Mouse (Mus musculus): Measurements from ENCODE around the gene Smndc1. TPM values are rescaled to one million over a fixed set of nuclear protein-coding genes. Genes with fewer than 3 reads are reported as not detected.

Gene Smndc1
- polyA plus RNA-seq, 1 experiment from 2014 or later, result 34.6 TPM

DNA sequence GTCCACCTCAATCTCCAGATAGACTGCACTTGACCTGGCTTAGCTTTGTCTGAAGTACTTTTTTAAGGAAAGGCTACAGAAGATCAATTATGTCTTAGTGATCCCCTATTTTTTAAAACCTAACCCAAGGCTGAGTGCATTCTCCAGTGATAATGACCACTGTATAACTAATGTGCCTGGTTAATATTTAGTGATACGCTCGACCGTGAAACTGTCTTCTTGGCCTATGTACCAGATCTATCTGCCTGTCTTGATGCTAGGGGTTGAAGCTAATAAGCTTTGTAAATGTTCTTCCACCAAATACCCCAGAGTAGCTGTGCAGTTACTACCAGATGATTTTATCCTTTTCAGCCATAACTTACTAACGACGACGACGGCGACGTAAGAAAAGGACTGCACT is 14.6 kb downstream of the Smndc1 start:
- 93% methylated on average over 9 of the region's 9 CpGs for WGBS
- Histone ChIP-seq H3K4me1 (ENCODE audit: control insufficient read depth, insufficient read depth, low read length) (no peaks in the 10 kb centered on the region), H3K27ac (ENCODE audit: low read depth, low read length) (no peak overlapping the region), H3K4me2 (ENCODE audit: low read depth, low read length) (no peak overlapping the region), H3K9me3 (ENCODE audit: control insufficient read depth, low read length) (no peaks in the 10 kb centered on the region), H3K9ac (replicated peaks; ENCODE audit: low read depth, low read length) (no peak overlapping the region), H3K36me3 (ENCODE audit: control insufficient read depth, insufficient read depth, low read length) (peaks cover 23% of the 10 kb centered on the region), H3K4me3 (ENCODE audit: low read depth, low read length) (no peak overlapping the region), H3K27me3 (ENCODE audit: control insufficient read depth, insufficient read depth, low read length) (no peaks in the 10 kb centered on the region)
- ATAC-seq (ENCODE audit: low read depth), result no peak

DNA sequence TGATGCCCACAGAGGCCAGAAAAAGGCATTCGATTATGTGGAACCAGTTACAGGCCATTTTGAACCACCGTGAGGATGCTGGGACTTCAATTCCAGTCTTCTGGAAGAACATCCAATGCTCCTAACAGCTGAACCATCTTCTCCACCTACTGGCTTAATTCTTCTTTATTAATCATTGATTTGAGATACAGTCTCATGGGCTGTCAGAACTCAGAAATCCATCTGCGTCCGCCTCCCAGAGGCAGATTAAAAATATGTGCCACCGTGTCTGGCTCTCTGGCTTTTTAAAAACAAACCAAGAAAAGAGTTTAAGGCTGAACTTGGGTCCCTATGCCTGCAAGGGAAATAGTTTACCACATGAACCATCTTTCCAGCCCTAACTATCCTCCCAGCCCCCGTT is 15.1 kb downstream of the Smndc1 start:
- Histone ChIP-seq H3K27me3 (ENCODE audit: control insufficient read depth, insufficient read depth, low read length) (no peaks in the 10 kb centered on the region), H3K4me2 (ENCODE audit: low read depth, low read length) (no peak overlapping the region), H3K36me3 (ENCODE audit: control insufficient read depth, insufficient read depth, low read length) (peaks cover 20% of the 10 kb centered on the region; the same call in 1 of the 2 replicates), H3K9ac (replicated peaks; ENCODE audit: low read depth, low read length) (no peak overlapping the region), H3K9me3 (ENCODE audit: control insufficient read depth, low read length) (no peaks in the 10 kb centered on the region), H3K4me3 (ENCODE audit: low read depth, low read length) (no peak overlapping the region), H3K4me1 (ENCODE audit: control insufficient read depth, insufficient read depth, low read length) (no peaks in the 10 kb centered on the region), H3K27ac (ENCODE audit: low read depth, low read length) (no peak overlapping the region)
- ATAC-seq (ENCODE audit: low read depth), result no peak
- 94% methylated on average over 6 of the region's 6 CpGs for WGBS

DNA sequence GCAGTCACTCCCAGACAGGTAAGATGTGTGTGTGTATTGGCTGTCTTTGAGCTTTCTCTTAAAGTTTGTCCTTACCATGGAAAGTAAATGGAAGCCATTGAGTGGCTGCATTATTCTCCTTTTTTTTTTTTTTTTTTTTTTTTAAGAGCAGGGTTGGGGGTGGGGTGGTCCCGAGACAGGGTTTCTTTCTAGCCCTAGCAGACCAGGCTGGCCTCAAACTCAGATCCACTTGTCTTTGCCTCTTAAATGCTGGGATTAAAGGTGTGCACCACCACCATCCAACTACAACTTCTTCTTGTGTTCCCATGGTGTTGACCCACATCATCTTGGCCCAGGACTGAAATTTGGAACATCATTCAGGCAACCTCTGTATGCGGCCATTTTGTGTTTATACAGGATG is 16.8 kb downstream of the Smndc1 start:
- no peak for ATAC-seq (ENCODE audit: low read depth)
- Histone ChIP-seq H3K9me3 (ENCODE audit: control insufficient read depth, low read length) (no peaks in the 10 kb centered on the region), H3K36me3 (ENCODE audit: control insufficient read depth, insufficient read depth, low read length) (peaks cover 13% of the 10 kb centered on the region; the same call in 1 of the 2 replicates), H3K9ac (replicated peaks; ENCODE audit: low read depth, low read length) (no peak overlapping the region), H3K27me3 (ENCODE audit: control insufficient read depth, insufficient read depth, low read length) (no peaks in the 10 kb centered on the region), H3K4me1 (ENCODE audit: control insufficient read depth, insufficient read depth, low read length) (no peaks in the 10 kb centered on the region), H3K27ac (ENCODE audit: low read depth, low read length) (no peak overlapping the region), H3K4me3 (ENCODE audit: low read depth, low read length) (no peak overlapping the region), H3K4me2 (ENCODE audit: low read depth, low read length) (no peak overlapping the region)
- 88% methylated on average over 2 of the region's 2 CpGs for WGBS

DNA sequence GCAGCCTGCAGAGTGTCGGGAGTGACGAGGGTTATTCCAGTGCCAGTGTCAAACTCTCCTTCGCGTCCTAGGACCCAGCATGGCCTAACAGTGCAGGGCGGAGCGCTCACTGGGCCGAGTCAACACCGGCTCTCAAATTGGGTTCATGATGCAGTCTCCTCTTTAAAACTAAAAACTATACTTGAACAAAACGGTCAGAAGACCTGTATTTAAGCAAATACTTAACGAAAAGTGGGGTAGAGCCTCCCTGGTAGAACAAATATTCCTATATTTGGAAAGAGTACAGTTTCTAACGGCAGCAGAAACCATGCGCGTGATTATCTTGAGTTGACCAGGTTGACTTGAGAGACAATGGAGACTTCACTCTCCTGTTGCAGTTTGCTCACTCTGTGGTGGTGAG is 18.7 kb downstream of the Smndc1 start, which contains the start of gene Gm10197:
Gene Gm10197 (minus strand): TSS at position 101 of the 400 bp plus-strand sequence.
- Histone ChIP-seq H3K4me3 (ENCODE audit: low read depth, low read length) (no peak within 1 kb of the TSS), H3K4me1 (ENCODE audit: control insufficient read depth, insufficient read depth, low read length) (no peaks in the 10 kb centered on the region), H3K9me3 (ENCODE audit: control insufficient read depth, low read length) (no peaks in the 10 kb centered on the region), H3K36me3 (ENCODE audit: control insufficient read depth, insufficient read depth, low read length) (peaks cover 13% of the 10 kb centered on the region; the same call in 1 of the 2 replicates), H3K4me2 (ENCODE audit: low read depth, low read length) (no peak within 1 kb of the TSS), H3K27me3 (ENCODE audit: control insufficient read depth, insufficient read depth, low read length) (no peaks in the 10 kb centered on the region), H3K27ac (ENCODE audit: low read depth, low read length) (no peak within 1 kb of the TSS), H3K9ac (replicated peaks; ENCODE audit: low read depth, low read length) (no peak within 1 kb of the TSS)
- ATAC-seq (ENCODE audit: low read depth), result no peak
- 91% methylated on average over 13 of the region's 13 CpGs for WGBS

DNA sequence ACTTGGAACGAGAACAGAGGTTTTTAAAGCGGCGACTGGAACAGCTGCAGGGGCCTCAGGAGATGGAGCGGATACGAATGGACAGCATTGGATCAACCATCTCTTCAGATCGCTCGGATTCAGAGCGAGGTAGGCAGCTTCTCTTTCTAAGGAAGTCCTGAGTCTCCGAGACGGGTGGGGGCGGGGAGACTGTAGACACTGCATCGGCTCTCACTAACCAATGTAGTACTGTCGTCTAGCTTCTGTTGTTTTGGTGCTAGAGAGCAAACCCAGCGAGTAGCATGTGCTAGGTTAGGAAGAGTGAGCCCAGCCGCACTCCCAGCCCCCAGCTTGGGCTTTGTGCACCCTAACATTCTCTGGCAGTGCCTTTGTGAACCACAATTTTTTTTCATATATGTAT is 20.1 kb downstream of the Smndc1 start:
- ATAC-seq (ENCODE audit: low read depth), result no peak
- H3K9me3 ChIP-seq (ENCODE audit: control insufficient read depth, low read length), result no peaks in the 10 kb centered on the region
- WGBS, result 86% methylated on average over 15 of the region's 15 CpGs
- H3K27ac ChIP-seq (ENCODE audit: low read depth, low read length), result no peak overlapping the region
- no peaks in the 10 kb centered on the region for H3K27me3 ChIP-seq (ENCODE audit: control insufficient read depth, insufficient read depth, low read length)
- no peak overlapping the region for H3K4me2 ChIP-seq (ENCODE audit: low read depth, low read length)
- no peak overlapping the region for H3K9ac ChIP-seq (replicated peaks; ENCODE audit: low read depth, low read length)
- 0 out of 2 replicates have a peak, but pooled peaks cover 6% of the 10 kb centered on the region for H3K4me1 ChIP-seq (ENCODE audit: control insufficient read depth, insufficient read depth, low read length)
- H3K4me3 ChIP-seq (ENCODE audit: low read depth, low read length), result no peak overlapping the region
- H3K36me3 ChIP-seq (ENCODE audit: control insufficient read depth, insufficient read depth, low read length), result peaks cover 10% of the 10 kb centered on the region; the same call in 1 of the 2 replicates

DNA sequence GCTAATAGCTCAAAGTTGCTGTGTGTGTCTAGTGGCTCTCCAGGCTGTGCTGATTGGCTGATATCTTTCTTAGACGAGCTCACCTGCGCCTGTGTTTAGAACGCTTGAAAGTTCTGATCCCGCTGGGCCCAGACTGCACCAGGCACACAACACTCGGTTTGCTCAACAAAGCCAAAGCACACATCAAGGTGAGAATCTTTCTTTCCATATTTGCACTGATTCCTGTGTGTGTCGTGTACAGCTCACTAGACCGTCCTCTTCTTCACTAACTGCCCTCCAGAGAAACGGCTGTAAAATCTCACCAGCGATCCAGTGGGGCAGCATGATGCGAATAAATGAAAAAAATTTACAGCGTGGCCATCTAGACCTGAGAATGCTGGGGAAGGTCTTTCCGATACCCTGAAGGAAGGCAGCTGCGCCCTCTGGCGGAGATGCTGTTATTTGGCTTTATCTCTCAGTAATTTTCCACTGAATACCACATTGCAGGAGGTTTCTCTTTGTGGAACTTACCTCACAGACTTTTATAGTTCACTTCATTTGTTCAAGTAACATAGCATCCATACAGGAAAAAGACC is 20.8 kb downstream of the Smndc1 start:
- Histone ChIP-seq H3K9me3 (ENCODE audit: control insufficient read depth, low read length) (no peaks in the 10 kb centered on the region), H3K4me2 (ENCODE audit: low read depth, low read length) (no peak overlapping the region), H3K36me3 (ENCODE audit: control insufficient read depth, insufficient read depth, low read length) (peaks cover 10% of the 10 kb centered on the region; the same call in 1 of the 2 replicates), H3K4me1 (ENCODE audit: control insufficient read depth, insufficient read depth, low read length) (0 out of 2 replicates have a peak, but pooled peaks cover 12% of the 10 kb centered on the region), H3K9ac (replicated peaks; ENCODE audit: low read depth, low read length) (no peak overlapping the region), H3K27ac (ENCODE audit: low read depth, low read length) (no peak overlapping the region), H3K27me3 (ENCODE audit: control insufficient read depth, insufficient read depth, low read length) (no peaks in the 10 kb centered on the region), H3K4me3 (ENCODE audit: low read depth, low read length) (no peak overlapping the region)
- peak; percentile 77 for ATAC-seq (ENCODE audit: low read depth)
- WGBS, result 27% methylated on average over 14 of the region's 14 CpGs

DNA sequence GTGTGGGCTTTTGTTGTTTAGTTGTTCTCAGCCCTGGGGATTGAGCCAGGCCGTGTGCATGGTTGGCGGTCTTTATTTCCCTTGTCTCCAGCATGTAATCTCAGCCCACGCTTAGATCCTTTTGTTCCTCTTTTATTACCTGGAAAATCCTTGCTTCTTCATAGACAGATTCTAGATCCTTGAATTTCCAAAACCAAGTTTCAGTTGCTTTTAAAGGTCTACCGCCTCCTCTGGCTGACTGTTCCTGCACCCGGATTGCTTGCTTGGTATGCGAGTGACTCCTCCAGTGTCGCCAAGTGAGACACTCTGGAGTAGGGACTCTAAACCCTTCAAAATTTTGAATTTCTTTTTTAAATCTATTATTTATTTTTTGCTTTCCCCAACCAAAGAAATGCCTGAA is 23.5 kb downstream of the Smndc1 start:
- no peak for ATAC-seq (ENCODE audit: low read depth)
- H3K4me2 ChIP-seq (ENCODE audit: low read depth, low read length), result no peak overlapping the region
- H3K4me3 ChIP-seq (ENCODE audit: low read depth, low read length), result no peak overlapping the region
- peaks cover 4% of the 10 kb centered on the region; the same call in 1 of the 2 replicates for H3K36me3 ChIP-seq (ENCODE audit: control insufficient read depth, insufficient read depth, low read length)
- no peak overlapping the region for H3K27ac ChIP-seq (ENCODE audit: low read depth, low read length)
- H3K9me3 ChIP-seq (ENCODE audit: control insufficient read depth, low read length), result no peaks in the 10 kb centered on the region
- H3K4me1 ChIP-seq (ENCODE audit: control insufficient read depth, insufficient read depth, low read length), result 0 out of 2 replicates have a peak, but pooled peaks cover 14% of the 10 kb centered on the region
- 54% methylated on average over 7 of the region's 7 CpGs for WGBS
- H3K9ac ChIP-seq (replicated peaks; ENCODE audit: low read depth, low read length), result no peak overlapping the region
- no peaks in the 10 kb centered on the region for H3K27me3 ChIP-seq (ENCODE audit: control insufficient read depth, insufficient read depth, low read length)

DNA sequence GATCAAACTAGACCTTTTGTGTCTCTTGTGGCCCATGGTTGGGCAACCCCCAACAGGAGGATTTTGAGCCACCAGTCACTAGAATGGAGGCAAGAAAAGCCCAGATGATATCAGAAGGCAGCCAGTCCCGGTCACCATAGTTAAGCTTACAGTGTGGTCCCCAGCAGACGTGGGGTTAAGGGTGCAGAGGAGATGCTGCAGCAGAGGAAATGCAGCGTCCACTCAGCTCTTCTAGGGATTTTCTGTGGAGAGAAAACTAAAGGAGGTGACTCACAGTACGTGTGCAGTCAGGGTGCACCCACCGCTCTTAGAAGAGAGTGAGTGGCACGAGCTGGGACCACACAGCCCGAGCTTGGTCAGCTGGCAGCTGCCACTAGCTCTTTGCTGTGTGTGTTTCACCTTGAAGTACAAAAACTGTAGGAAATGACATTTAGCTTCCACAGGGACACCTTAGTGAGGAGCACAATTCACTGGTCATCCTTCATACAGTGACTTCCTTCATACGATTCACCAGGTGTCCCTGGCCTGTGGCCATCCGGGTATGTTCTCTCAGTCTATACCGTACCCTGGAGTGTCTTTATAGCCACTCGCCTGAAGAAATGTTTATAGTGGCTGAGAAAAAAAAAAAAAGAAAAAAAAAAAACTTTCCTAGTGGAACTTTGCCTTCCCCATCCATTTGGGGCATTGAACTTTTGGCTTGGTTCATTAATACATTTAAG is 24.2 kb downstream of the Smndc1 start:
- Histone ChIP-seq H3K27me3 (ENCODE audit: control insufficient read depth, insufficient read depth, low read length) (no peaks in the 10 kb centered on the region), H3K9me3 (ENCODE audit: control insufficient read depth, low read length) (no peaks in the 10 kb centered on the region), H3K36me3 (ENCODE audit: control insufficient read depth, insufficient read depth, low read length) (no peaks in the 10 kb centered on the region; the same call in 1 of the 2 replicates), H3K9ac (replicated peaks; ENCODE audit: low read depth, low read length) (no peak overlapping the region), H3K4me3 (ENCODE audit: low read depth, low read length) (no peak overlapping the region), H3K4me2 (ENCODE audit: low read depth, low read length) (no peak overlapping the region), H3K27ac (ENCODE audit: low read depth, low read length) (no peak overlapping the region), H3K4me1 (ENCODE audit: control insufficient read depth, insufficient read depth, low read length) (0 out of 2 replicates have a peak, but pooled peaks cover 14% of the 10 kb centered on the region)
- 78% methylated on average over 11 of the region's 11 CpGs for WGBS
- no peak for ATAC-seq (ENCODE audit: low read depth)

DNA sequence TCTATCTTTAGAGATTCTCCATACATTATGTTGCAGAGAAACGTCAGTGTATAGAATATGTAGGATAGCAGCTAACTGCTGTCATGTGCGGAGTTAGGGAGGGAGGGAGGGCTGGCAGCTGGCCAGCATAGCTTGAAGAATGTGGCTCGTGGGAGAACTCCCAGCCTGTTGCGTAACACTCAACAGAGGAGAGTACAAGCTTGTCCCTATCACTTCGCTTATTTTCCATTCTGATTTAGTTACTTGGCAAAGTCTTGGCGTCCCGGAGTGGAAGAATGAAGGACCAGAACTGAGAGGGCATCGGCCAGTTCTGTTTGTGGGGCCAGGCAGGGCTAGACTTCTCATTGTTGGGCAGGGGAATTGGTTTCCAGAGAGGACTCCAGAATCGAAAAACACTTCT is 25.4 kb downstream of the Smndc1 start:
- Histone ChIP-seq H3K36me3 (ENCODE audit: control insufficient read depth, insufficient read depth, low read length) (no peaks in the 10 kb centered on the region), H3K4me2 (ENCODE audit: low read depth, low read length) (0 out of 2 replicates have a peak overlapping the region, but pooled peaks have one; percentile 1), H3K4me1 (ENCODE audit: control insufficient read depth, insufficient read depth, low read length) (0 out of 2 replicates have a peak, but pooled peaks cover 16% of the 10 kb centered on the region), H3K27me3 (ENCODE audit: control insufficient read depth, insufficient read depth, low read length) (no peaks in the 10 kb centered on the region), H3K9ac (replicated peaks; ENCODE audit: low read depth, low read length) (no peak overlapping the region), H3K4me3 (ENCODE audit: low read depth, low read length) (no peak overlapping the region), H3K9me3 (ENCODE audit: control insufficient read depth, low read length) (no peaks in the 10 kb centered on the region), H3K27ac (ENCODE audit: low read depth, low read length) (no peak overlapping the region)
- peak; percentile 58; the same call in 1 of the 2 replicates for ATAC-seq (ENCODE audit: low read depth)
- 29% methylated on average over 9 of the region's 9 CpGs for WGBS
